Mouse (Mus musculus) thymus, adult 18-20 months (tissue): ENCODE data around the gene Gramd1c.

Source experiments
- DNase-seq, 2 experiments: peaks; one replicate each; pipeline ENCODE4 v3.0.0; 2022; ENCODE audit warnings: mixed read lengths in 2 of 2

Gramd1c gene

DNA sequence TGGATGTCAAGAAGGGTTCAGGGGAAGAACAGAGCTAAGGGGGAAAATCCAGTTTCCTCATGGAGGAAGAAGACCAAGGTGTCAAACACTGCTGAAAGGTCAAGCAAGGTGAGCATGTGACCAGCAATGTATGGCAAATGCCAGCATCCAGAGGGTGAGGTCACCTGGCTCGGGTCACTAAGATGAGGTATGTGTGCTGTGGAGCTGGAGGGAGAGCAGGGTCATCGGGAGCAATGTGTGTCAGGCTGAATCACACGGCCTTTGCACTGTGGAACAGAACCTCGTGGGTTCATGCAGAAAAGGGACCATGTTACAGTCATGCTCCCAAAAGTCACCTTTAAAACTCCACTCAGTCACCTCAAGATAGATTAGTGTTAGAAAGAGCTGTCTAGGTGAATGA is 45.4 kb downstream of the Gramd1c start:
- DNase-seq = no peak

DNA sequence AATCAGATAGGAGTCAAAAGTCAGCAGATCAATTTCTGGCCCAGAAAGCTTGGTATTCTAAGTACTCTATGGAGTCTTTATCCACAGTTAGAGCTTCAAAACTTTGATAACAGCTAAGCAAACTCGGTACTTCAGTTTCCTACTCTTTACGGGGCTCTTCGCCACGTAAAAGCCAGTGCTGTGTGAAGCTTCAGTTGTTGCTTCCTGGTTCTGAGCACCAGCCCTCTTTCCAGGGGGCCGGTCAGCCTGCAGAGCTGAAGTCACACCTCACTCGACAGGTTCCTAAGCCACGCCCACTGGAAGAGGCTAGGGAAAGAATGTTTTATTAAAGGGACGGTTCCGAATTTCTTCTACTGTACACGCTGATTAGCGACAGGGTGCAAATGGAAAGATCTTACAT is 47.0 kb downstream of the Gramd1c start:
- DNase-seq = peak; percentile 18 to 28

DNA sequence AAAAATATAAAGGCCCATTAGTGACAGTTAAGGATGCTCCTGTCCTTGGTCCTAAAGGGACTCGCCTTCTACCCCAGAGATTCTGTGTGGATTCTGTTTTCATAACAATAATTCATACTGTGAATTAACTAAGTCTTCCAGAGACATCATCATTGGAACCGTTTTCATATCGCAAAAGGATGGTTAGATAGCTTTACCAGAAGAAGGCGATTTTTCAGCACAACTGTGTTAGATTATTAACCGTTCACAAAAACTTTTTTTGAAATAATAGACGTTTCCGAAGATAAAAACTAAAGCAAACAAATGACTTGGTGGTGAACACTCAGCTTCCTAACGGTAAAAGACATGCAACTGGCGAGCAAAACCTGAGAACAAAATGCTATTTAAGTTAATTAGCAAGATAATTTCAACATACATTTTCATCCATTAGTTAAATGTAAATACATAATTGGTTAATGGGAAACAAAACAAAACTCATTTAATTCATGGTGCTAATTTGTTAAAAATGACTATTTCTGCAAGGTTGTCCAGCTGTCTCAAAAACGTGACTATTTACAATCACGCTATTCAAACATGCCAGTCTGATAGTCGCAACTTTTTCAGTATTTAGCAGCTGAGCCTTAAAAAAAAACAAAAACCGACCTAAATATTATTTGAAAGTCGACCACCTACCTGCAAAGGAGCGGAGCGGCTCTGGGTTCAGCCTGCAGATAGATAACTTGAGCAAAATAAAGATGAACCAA is 47.6 kb downstream of the Gramd1c start:
- DNase-seq = no peak

DNA sequence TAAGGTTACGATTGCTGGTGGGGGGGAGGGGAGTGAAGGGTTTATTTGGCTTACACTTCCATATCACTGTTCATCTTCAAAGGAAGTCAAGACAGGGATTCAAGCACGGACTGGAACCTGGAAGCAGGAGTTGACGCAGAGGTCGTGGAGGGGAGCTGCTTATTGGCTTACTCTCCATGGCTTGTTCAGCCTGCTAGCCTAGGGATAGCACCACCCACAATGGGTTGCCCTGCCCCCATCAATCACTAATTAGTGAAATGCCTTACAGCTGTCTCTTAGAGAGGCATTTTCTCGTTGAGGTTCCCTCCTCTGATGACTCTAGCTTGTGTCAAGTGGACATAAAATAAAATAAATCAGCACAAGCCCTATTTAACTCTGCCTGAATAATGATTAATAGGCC is 52.1 kb downstream of the Gramd1c start:
- DNase-seq = no peak

DNA sequence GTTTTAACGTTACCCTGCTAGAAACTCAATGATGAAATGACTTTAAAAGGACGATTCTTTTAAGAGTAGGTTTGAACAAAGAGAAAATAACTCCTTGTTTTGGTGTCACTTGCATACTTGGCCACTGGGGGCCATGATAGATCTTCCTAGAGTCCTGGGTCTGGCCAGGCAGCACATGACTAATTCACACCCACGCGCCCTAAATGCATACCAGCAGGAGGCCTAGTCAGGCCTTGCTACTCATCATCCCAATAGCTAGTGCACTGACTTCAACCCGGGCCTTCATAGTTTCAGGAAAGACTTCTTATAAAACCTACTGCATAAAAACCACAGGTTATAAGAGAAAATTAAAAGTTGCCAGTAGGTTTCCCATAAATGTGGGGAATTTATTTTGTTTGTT is 61.1 kb downstream of the Gramd1c start:
- DNase-seq = no peak

DNA sequence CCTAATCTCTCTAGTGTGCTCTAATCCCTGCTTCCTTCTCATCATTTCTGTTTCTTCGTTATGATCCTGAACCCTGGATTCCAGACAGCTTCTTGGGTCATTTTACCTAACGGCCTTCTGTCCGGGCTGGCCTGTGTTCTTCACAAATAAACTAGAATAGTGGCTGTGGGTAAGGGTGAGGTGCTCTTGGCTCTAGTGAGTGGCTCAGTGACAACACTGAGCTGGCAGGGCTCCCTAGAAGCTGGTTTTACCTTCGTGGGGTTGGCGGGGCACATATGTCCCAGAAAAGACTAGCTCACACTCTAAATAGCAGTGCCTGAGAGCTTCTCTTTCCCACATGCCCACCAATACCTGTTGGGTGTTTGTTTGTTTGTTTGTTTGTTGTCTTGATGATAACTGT is 63.6 kb downstream of the Gramd1c start:
- no peak for DNase-seq

DNA sequence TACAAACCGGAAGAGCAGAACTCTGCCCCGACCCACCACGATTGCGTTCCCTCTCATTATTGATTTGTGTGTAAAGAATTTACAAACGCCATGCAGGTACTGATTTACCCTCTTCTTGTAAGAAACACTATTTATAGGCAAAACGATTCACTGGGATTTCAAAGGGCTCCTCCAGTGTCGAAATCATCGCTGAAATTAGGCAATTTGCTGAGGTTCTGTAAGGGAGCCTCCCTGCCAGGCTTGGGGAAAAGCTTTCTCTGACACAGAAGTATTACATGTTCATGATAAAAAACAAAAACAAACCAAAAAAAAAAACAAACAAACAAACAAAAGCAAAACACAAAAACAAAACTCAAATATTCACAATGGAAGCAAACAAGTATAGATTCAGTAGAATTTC is 64.0 kb downstream of the Gramd1c start:
- no peak for DNase-seq

DNA sequence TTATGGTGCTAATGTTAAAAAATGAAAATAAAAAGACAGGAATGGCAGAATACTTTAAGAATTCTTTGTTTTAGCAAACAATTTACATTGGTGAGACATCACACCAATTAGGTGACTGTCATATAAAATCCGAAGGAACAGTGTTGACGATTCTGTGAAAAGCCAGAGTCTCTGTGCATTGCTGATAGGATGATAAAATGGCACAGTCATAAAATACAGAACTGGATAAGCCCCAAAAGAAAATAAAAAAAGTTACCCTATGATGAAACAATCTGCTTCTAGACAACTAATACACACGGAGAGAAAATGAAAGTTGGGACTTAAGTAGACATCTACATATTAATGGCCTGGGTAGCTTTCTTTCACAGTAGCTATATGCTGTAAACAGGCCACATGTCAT is 68.5 kb downstream of the Gramd1c start:
- DNase-seq = no peak

DNA sequence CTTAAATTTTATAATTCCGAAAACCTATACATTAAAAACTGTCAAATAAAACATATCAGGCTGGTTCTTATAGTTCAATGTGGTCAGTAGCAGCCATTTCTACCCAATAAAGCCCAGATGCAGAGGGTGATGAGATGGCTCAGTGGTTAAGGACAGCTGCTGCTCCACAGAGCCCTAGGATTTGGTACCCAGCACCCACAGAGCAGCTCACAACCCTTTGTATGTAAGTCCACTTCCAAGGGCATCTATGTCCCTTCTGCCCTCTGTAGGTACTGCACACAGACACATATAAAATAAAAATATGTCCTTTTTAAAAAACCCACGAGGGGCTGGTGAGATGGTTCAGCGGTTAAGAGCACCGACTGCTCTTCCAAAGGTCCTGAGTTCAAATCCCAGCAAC is 76.8 kb downstream of the Gramd1c start:
- DNase-seq = no peak

DNA sequence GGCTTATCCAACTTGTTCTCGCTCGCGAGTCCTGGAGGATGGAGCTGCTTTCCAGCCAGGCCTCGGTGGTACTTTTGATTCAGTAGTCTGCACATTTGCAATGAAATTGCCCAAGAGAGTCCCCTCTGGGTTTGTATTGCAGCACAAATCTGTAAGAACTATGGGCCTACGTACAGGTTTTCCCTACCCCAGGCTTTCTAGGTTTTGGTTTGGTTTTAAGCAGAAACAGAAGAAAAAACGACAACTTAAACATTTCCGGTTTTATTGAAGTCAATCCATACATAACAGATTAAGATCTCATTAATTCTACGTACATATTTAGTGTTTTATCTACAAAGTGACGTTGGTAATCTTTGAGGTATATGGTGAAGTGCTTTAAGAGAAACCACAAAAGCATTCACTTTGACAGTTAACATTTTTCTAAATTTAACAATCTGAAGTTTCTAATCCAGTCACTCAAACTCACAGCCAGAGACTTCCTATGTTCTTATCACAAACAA is 83.0 kb downstream of the Gramd1c start:
- no peak for DNase-seq

DNA sequence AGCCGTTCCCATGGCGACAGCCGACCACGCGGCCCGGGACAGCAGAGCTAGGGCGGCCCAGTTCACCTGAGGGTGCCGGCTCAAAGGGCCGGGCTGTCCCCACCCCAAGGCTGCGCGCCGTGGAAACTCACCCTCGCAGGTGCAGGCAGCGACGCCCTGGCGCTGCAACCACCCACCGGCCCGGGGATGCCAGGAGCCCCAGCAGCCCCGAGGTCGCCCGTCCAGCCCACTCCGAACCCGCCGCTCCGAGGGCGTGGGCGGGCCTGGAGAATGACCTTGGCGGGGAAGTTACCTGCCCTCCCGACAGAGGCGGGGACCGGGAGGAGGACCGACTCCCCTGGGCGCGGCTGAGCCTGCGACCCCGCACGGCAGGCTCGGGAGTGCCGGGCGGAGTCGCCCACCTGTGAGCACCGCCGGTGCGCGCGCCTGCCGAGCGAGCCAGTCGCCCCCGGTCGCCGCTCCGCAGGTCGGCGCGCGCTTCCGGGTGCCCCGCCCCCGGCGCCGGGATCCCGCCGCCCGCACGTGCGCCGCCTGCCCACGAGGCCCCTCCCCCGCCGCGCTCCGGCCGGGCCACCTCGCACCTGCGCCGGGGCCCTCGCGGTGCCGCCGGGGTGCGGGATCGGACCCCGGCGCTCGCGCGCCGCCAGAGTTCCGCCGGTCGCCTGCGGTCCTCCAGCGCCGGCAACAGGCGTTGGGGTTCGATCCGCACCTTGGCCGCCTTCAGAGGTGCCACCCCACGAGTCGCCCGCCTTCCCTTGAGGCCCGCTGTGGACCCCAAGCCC is 83.6 kb downstream of the Gramd1c start, which contains the start of gene Zdhhc23:
TSS of gene Zdhhc23 (minus strand) at position 464 of the 782 bp plus-strand sequence.
- peak; percentile 36 to 45 for DNase-seq

DNA sequence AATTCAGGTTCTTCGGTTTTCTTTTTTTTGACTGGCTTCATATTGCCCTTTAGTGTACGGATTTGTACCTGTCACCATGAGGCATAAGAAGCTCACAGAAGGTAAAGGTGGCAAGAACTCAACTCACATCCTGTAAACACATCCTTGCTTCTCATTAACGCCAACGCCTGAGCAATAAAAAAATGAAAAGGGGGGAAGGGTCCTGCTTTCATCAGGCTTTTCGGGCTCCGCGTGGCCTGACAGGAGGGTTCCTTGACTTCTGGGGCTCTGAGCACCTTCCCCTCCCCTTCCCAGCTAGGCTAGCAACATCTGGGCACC is 84.2 kb downstream of the Gramd1c start:
- DNase-seq = no peak

DNA sequence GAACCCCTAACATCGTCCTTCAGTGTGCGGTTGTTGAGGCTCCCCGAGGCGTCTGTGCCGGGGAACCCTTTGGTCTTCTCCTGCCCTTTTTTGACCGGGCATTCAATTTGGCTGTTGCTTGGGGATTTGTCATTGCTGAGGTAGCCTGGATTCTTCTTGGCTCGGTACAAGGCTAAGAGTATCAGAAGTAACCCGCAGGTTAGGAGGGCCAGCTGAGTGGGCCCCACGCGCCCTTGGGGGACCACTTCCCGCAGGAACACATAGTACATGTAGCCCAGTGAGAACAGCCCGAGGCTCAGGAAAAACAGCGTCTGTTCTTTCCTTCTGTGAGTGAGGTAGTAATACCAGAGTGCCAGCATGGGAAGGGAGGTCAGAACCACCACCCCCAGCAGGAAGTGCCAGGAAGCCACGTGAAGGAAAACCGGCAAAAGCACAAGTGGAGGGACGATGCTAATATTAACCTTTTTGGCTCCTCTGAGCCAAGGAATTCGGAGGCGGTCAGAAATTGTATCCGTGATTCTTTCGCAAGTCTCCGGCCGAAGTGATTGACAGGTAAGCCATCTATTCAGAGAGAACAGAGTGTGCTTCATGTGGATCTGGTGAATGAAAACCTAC is 89.4 kb downstream of the Gramd1c start:
- no peak for DNase-seq

DNA sequence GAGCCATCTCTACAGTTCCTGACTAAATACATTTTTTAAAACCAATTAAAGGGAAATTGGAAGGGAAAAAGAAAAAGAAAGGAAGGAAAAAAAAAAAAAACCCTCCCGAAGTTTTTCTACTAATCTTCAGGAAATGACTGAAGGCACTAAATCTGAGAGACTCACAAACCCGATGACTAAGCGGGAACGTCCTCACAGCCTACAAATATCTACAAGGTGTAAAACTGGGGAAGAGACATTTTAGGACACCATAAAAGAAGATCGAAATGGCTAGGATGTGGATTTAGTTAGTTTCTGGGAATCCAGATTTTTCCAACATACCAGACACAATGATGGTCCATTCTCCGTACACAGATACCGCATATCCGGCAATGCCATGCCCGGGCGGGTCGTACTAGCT is 90.0 kb downstream of the Gramd1c start:
- DNase-seq = no peak

DNA sequence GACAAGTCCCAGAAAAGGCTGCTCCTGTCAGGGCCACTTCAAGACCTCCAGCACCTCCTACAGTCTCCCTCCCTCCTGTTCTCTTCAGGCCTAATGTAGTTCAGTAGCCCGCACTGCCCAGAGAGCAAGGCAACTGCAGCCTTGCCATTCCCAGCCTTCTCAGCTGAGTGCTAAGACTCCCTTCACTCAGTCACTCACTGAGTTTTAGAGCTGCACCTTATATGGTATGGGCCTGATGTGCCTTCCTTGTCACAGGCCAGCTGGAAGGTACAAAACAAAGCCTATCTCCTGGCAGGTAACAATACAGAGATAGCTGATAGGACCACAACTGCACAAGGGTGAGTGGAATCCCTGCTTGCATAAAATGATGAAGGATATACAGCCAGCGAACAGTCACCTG is 90.8 kb downstream of the Gramd1c start:
- DNase-seq = no peak

DNA sequence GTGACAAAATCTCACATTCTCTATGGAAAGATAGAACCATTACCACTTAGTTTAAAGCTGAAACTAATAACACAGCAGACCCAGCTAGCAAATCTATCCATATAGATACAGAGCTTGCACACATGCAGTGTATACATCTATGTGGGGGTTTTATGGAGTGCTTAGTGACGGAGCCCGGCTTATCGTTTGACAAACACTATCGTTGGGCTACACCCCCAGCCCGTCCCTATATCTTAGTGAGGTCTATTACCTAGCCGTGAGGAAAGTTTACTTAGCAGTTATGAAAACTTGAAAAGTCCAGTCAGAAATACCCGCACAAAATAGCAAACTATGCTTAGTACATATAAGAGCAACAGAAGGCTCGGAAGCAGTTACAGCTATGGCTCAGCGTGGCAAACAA is 91.4 kb downstream of the Gramd1c start:
- no peak for DNase-seq

DNA sequence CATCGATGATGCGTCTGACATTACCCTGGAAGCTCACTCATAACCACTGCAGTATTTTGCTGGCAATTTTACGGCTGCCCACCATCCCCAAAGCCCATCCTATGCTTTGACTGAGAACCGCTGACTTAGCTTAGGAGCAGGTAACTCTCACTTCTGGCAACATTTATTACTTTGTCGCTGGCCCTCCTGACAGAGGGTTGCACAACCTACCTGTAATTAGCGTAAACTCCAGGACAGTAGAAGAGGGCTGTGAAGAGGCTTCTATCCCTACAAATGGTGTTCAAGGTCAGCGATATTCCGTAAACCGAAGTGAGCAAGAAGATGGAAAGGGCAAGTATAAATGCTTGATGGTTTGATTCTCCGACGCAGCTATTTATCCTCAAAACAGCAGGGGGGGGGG is 92.0 kb downstream of the Gramd1c start:
- DNase-seq = no peak

DNA sequence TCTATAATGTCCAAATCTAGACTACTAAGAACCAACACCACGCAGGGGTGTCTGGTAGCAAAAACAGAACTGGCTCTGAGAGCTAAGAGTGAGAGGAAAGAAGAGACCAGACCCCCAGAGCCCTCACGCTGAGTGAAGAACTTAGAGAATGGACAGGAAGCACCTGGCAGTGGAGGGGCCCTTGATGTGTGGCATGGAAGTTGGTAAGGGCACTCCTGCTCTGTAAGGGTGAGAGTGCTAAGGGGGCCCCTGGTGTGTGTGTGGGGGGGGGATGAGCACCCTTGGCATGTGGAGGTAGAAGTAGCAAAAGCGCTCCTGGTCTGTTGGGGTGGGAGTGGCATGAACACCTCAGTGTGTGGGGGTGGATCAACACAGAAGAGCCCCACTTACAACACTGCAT is 92.7 kb downstream of the Gramd1c start:
- peak; percentile 13 to 15 for DNase-seq

DNA sequence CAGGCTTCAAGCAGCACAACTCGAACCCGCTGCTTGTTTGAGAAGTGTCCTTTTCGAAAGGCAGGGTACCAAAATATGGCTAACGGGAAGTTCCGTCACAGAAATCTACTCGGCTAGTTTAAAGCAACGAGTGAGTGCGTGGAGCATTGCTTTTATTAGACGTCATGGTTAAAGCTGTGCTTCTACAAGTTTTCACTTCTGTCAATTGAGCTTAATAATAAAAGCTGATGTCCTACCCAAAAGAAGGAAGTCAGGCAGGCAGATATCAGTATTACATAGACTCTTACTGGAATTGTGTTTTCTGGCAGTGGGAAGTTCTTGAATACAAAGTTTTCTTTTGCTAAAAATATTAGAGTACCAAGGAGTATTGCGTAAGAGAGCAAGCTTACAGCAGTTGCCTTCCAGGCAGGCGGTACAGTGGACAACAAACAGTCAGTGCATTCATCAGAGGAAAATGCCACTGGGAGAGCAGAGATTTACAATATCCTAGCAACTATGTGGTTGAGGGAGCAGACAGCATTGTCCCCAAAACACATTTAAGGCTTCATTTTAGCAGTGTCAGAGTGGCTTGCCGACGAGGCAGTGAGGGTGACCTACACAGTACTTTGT is 97.3 kb downstream of the Gramd1c start:
- no peak for DNase-seq

DNA sequence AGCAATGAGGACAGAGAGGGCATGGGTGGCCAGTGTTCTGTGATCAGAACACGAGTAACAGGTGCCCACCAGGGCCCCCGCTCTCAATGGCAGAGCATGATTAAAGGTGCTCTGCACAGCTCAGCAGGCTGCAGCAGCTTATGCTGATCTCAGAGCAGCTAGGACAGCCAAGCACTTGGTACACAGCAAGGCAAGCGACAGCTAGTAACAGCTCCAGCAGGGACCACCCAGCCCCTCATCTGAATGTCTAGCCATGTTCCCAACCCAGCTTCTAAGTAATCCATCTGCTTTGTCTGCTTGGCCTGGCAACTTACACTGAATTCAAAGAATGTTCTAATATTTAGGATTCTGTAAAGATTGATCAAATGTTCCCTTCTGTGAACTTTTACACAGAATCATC is 99.4 kb downstream of the Gramd1c start:
- no peak for DNase-seq

DNA sequence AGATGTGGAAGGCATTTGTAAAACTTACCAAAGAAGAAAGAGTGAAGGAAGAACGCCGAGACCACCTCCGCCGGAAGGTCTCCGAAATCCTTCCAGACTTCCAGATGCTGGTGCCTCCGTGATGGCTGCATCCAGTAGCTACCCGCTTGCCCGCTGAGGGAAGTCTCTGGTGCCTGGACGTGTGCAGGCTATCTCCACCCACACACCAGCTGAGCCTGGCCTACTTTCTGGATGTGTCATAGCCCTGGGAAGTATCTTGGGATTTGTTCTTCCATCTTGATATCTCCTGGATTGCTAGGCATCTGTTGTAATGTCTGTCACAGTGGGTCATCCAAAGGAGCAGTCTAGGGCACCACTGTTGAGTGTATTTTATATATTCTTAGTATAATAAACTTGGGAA is 99.9 kb downstream of the Gramd1c start:
- DNase-seq = no peak

DNA sequence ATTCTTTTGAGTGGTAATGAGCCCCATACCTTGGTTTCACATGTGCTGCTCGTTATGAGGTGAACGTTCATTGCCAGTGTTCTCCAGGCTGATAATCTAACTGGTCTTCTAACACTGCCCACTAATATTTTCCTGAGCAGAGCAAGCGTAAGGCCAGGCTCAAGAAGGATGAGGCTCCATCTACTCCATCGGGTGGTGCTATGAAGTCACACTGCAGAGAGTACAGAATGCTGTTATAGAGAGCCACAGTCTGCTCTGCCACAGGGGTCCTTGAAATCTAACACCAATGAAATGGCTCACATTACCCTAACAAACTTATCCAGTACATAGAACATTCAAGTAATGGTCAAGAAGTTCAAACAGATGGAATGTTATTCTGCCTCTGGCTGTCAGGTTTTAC is 105.1 kb downstream of the Gramd1c start:
- no peak for DNase-seq

DNA sequence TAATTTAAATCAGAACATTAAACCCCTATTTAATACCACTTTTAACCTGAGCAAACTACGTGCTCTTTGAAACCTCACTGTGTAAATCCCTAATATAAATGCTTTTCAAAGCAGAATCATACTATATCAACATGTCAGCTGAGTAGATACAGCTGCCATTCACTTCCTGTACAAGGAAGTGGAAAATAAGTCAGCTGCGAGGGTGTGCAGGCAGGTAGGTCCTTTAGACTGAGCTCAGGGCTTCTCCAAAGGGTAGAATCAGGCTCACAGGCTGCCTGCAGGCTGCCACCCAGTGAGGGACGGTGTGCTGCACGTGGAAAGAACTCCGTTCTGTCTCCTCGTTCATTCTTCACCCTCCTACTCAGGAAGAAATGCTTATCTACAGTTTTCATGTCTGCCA is 108.2 kb downstream of the Gramd1c start:
- no peak for DNase-seq

DNA sequence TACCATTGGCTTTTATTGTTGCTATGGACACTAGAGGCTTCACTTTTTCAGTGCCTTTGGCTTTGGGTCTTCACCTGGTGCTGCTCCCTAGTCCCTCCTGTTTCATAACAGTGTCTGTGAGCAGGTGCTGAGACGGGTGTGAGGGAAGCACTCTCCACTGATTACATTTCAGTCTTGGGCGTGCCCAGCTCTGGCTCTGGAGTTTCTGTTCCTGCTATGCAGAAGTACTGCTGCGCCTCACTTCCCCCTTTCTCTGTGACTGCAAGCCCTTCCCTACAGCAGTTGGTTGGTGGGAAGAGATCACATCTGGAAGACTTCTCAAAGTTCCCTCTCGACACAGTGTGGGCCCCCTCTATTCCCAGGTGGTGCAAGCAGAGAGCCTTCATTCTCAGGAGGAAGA is 111.6 kb downstream of the Gramd1c start:
- no peak for DNase-seq
